Mouse (Mus musculus) cortical plate, adult 2 months (tissue): ENCODE measurements around the gene Gm6657.

ENCODE experiments used
- CTCF ChIP-seq: fragments of 200-500 bp; IDR thresholded peaks from 2 replicates; pipeline ENCODE4 v1.5.1; 2011; ENCODE audit warnings: mild to moderate bottlenecking, control low read depth, low read length; ENCODE audit not compliant: insufficient read depth; ENCODE audit errors: extremely low read depth
- POLR2A ChIP-seq: fragments of 200-500 bp; IDR thresholded peaks from 2 replicates; pipeline ENCODE4 v1.6.1; 2011; ENCODE audit warnings: mild to moderate bottlenecking, low read length, control low read depth; ENCODE audit not compliant: insufficient read depth; ENCODE audit errors: extremely low read depth

DNA sequence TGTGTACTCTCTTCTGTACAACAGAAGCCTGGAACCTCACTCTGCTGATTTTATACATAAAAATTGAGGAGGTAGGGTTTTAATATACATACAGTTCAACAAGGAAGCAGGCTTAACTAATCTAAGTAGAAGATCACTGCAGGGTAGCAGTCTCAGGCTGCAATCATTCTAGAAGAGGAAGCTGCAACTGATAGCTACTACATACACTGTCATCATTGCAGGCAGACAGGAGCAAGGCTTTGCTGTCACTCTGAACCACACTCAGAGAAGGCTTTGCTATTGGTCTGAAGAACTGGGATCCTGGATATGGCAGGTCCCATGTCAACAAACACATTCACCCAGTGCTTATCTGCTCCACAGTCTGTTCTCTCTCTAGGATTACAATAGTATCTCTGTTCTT, 23.9 kb upstream of the Gm6657 start:
- TF ChIP-seq POLR2A (no peak), CTCF (no peak)
